Mouse (Mus musculus): ENCODE data around the gene Cpeb4.
A peak's percentile ranks its signal among the peaks of the same experiment; 100 is the strongest.
"Not testable (repeated sequence)": the region's sequence is repeated elsewhere in the genome, so short reads cannot be mapped to it uniquely, and the experiment has no call there.

The Cpeb4 gene

DNA sequence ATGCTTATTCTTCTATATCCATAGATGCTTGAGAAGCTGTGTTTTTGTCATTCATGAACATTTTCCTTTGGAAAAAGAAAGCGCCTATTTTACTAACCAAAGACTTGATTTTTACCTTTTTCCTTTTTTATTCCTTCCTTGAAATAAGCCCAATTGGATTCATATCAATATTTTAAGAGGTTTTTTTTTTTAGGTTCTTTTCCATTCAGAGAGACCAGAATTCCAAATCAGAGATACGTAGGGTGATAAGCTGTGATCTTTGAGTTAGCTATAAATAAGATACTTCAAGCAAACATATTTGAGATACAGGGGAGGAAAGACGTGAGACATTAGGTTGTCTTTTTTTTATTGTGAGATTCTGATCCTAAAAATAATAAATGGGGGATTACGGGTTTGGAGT is at the start of gene Cpeb4:
Gene Cpeb4, plus strand, starts transcription at position 301 of the 400 bp plus-strand sequence.
- DNase-seq (ENCODE audit: low spot score) = no peak

- no peak for DNase-seq (ENCODE audit: low spot score)
Measured at GRCm38 (mm10) chr11:31822556-31822955, 49.5 kb upstream of the Cpeb4 start.

DNA sequence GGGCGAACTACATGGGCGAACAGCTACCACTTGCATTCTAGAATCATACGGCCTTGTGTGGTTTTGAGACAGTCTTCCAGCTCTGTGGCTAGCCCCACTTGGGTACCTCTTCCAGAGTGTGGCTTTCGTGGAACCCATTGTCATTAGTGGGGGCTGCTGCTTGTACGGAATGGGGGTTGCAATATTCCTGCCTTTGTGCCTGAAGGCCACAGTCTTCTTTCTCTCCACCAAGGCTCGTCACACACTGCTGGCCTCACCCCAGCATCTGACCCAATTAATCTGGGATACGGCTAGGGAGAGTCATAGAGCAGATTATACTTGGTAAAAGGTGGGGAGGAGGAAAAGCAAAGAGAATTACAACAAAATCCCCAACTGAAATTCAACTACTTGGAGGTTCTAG is 48.5 kb upstream of the Cpeb4 start:
- DNase-seq (ENCODE audit: low spot score) = no peak

DNA sequence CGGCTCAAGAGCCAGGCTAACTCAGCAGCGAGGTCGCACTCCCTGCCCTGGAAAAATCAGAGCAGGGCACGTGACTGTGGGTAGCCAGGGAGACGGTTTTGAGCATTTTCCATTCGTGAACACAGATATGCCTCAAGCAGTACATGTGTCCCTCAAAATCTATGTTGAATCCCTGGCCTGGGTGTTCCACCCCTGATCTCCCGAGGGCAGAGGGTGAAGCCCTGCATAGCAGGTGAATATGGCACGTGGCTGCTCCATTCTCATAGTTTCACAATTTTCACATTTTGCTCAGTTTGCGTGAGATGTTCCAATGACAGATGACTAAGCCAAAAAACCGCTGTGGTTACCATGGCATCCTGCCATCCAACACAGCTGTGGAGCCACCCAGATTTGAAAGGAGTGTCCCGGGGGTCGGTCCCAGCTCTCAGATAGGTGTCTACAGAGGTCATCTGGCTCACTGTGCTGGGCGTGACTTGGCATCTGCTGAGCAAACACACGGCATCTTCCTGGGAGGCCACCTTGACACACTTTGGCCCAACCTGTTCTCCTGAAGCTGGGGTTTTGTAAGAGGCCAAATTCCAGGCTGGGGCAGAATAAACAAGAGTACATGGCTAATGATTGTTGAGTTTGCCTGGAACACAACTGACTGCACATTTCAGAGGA is 47.4 kb upstream of the Cpeb4 start:
- DNase-seq (ENCODE audit: low spot score) = no peak

DNA sequence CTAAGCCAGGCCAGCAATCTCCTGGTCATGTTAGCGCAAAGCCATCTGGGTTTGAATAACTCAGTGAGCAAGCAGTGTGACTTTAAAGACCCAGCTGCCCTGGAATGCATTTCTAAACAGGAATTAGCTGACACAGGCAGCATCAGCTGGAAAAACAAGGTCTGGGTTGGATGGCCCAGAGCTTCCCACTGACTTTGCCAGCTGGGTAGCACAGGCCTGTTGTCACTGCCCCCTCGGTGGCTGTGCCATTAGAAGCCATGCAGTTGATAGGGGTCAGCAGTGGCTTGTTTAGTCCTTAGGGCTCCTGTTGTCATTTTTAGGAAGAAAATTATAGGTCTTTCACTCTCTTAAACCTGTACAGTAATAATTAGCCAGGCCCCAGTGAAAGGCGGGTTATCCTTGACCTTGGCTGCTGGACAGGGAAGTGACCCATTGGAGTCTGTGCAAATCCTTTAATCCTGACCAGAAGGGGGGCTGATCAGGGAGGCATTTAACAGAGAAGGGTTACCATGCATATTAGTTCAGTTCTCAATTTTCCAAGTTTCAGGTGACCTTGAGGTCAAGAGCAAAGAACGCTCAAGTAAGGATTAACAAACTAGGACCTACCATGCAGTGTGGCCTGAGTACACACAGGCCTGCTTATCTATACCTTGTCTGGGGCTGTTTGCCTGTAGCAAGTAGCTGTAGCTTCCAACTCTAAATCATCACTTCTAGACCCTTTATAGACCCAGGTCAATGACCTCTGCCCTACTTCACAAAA is 43.8 kb upstream of the Cpeb4 start:
- DNase-seq (ENCODE audit: low spot score) = no peak

DNA sequence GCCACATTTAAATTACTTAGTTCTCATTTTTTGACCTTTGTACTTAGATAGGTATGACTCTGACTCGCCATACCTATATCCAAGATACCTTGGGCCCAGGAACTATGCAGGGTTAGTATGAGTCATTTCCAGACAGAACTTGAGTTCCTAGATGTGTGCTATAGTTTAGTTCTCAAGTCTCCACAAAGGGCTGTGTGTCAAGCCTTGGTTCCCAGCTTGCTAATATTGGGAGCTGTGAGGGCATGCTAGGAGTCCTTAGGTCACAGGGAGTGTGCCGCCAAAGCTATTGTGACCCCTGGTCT is 43.3 kb upstream of the Cpeb4 start:
- no peak for DNase-seq (ENCODE audit: low spot score)

DNA sequence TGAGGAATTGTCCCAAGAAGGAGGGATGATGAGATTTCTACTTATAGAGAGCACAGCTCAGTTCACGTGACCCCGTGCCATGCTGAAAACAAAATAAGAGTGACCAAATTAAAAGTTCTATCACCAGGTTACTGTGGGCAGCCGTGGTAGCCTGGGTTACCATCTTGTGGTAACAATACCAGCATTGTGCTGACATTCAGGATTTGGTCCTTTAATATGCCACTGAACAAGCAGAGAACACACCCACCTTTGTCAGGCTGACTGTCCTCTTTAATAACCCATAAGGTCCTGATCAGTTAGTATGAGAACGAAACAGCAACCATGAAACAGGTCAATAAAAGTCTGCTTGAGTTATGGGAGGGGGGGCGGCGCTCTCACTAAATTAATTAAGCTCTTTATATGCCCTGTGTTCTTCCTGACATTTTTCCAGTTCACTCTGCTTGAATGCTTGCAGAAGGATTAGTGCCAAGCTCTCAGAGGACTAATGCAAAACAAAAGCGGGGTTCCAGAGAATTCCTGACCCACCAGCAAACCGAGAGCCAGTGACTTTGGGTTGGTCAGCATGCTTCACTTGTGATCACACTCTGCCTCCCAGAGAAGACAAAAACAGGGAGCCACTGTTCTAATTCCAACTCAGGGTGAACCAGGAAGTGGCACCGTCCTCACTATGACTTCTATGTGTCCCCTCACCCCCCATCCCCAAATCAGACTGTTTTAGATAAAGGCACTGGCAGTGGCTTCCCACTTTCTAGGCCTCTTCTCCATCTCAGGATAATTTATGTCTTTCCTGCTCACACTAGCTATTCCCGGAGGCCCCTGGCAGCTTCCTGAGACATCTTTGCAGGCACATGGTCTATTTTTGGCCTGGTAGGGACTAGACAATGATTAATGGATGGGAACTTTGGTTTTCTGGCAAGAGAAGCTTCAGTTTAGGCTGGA is 41.5 kb upstream of the Cpeb4 start:
- DNase-seq (ENCODE audit: low spot score) = no peak

GRCm38 (mm10) chr11:31831451-31831850 is 40.6 kb upstream of the Cpeb4 start:
- peak; percentile 89 for DNase-seq (ENCODE audit: low spot score)

GRCm38 (mm10) chr11:31831983-31832382 is 40.0 kb upstream of the Cpeb4 start:
- no peak for DNase-seq (ENCODE audit: low spot score)

DNA sequence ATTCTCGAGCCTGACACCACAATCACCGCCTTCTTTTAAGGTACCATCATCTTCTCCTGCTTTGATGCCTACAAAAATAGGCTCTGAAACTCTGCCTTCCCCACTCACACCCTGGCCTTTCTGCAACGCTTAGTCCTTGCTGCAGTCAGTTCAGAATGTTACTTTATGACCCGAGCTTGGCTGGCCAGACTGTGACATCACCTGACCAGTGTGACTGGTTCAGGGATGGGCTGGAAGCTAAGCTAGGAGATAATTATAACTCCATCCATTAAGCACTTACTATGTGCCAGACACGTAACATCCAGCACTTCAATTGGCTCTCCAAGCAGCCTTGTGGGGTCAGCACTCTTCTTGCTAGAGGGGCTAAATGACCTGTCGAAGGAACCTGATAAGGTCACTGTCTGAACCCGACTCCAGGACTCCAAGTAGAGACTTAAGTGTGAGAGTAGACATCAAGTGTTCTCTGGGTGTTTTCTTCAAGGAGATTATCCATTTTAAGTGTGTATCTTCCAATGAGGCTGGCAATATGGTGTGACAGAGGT is 39.5 kb upstream of the Cpeb4 start:
- no peak for DNase-seq (ENCODE audit: low spot score)

DNA sequence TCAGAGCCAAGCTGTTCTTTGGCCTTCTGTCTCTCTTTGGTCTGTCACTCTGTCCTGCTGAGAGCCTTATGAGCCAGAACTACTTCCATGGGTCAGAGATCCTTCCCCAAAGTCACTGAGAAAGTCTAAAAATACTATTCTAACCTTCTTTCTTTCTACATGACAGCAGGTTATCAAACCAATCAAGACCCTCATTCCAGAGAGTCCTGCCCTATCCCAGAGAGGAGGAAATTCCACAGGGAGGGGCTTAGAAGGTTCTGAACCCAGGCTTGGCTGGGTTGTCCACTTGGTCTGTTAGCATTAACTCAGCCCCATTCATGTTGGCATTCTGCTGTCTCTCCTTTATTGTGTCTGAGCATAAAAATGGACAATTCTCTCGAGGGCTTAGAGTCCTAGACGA is 38.5 kb upstream of the Cpeb4 start:
- no peak for DNase-seq (ENCODE audit: low spot score)

GRCm38 (mm10) chr11:31835352-31835751 is 36.7 kb upstream of the Cpeb4 start:
- DNase-seq (ENCODE audit: low spot score) = peak; percentile 70

GRCm38 (mm10) chr11:31837243-31837642 is 34.8 kb upstream of the Cpeb4 start:
- DNase-seq (ENCODE audit: low spot score) = no peak

GRCm38 (mm10) chr11:31837753-31838152 is 34.3 kb upstream of the Cpeb4 start:
- DNase-seq (ENCODE audit: low spot score) = no peak

DNA sequence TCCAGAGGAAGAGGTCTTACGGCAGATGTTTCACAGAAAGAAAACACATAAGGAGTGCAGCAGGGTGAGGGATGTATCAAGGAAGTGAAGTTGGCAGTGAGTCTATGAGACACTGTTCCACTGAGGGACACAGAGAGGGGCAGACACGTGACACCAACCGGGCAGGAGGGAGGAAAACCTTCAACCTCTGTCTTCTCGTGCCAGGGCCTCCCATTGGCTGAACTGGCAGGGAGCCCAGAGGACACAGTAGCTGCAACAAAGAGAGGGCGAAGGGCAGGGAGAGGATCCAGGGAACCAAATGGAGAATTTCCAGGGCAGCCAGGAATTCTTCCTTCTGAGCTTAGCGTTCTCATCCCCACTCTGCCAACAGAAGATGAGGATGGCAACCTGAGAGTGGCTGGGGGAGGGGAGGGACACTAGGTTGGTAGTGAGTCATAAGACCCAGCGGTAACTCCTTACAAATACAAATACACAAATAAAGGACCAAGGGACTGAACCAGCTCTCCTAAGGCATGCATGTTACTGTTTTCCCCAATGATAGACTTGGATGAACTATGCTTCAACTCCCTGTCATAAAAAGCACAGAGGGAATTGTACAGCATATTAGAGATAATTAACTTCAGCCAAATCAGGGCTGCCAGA is 33.4 kb upstream of the Cpeb4 start:
- no peak for DNase-seq (ENCODE audit: low spot score)

GRCm38 (mm10) chr11:31839084-31839460 is 32.9 kb upstream of the Cpeb4 start:
- DNase-seq (ENCODE audit: low spot score) = no peak

- DNase-seq (ENCODE audit: low spot score) = no peak
Measured at GRCm38 (mm10) chr11:31842171-31842959, 29.6 kb upstream of the Cpeb4 start.

DNA sequence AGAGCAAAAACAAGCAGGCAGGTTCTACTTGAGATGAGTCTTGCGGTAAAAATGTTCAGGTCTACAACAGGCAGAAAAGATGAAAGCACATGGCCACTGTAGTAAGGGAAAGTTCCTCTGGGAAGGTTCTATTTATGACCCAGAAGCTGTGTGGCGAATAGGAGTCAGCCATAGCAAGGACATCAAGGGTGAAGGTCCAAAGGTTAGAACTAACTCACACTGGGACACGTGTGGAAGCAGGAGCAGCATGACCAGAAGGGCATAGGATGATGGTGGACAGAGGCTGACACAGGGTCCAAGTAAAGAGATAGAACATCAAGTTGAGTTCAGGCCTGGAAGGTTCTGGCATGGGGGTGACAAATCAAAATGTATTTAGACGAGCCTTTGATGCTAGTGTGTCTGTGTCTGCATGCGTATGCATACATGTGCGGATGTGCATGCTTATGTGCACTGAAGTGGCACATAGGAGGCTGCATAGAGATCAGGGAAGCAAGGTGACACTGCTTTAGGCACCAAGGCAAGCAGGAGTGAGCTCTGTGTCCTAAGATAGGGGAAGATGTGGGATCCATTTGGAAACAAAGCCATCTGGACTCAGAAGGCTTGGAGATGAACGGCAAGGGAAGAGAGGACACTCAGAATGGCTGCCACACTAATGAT is 28.7 kb upstream of the Cpeb4 start:
- DNase-seq (ENCODE audit: low spot score) = no peak

DNA sequence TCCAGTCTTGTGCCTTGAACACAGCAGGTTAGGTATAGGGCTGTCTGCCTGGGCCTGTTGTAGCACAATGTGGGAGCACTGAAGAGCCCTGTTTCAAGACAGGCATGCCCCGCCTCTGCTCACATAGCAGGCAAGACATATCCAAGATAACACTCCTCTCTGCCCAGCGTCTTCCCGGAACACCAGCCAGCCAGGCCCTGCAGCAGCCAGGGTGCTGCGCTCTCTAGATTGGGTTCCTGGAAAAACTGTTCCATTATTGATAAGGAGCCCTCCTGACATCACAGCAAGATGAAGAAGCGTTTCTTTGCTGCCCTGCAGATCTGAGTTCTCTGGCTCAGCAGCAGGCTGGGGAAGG is 28.2 kb upstream of the Cpeb4 start:
- peak; percentile 96 for DNase-seq (ENCODE audit: low spot score)

DNA sequence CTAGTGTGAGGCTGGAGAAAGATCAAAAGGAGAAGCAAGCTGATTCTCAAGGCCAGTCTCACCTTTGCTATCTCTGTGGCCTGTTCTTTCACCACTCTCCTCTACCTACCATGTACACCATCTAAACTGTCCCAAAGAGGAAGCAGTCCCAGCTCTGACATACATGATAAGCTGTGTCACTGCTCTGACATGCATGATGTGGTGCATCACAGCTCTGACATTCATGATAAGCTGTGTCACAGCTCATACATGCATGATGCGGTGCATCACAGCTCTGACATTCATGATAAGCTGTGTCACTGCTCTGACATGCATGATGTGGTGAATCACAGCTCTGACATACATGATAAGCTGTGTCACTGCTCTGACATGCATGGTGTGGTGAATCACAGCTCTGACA is 26.9 kb upstream of the Cpeb4 start:
- not testable (repeated sequence) for DNase-seq (ENCODE audit: low spot score)

Data from c-Kit-positive CD71-positive TER-119-positive erythroid progenitor cells, embryonic 14.5 days (primary cell).